Comparison of ENCODE assay signal across 8 mouse cellular contexts in genomic region chr7:127183828-127184227, GRCm38 (mm10). TPM values are rescaled to one million over a fixed set of nuclear protein-coding genes. Genes with fewer than 3 reads are reported as not detected.
DNase-seq lines count a peak whose midpoint lies in the region; ATAC-seq and TF ChIP-seq lines count a peak whose summit lies in the region.

No protein-coding gene starts in this region.

- TF ChIP-seq POLR2A in kidney, adult 2 months (IDR thresholded peaks at IDR 0.05; ENCODE audit: low read depth, low read length): no peak
- no peak for TF ChIP-seq POLR2A in CH12.LX (IDR thresholded peaks at IDR 0.05; ENCODE audit: low read depth, low read length)

- no peaks in the 10 kb centered on the region for H3K27me3 ChIP-seq in kidney, adult 2 months (replicated peaks; ENCODE audit: control insufficient read depth, insufficient read depth, low read length)
- H3K27me3 ChIP-seq in CH12.LX (replicated peaks): no peaks in the 10 kb centered on the region
- H3K27me3 ChIP-seq in hindbrain, embryonic 11.5 days (ENCODE audit: control insufficient read depth, insufficient read depth, low read length): no peaks in the 10 kb centered on the region
- no peaks in the 10 kb centered on the region for H3K27me3 ChIP-seq in hindbrain, embryonic 14.5 days (ENCODE audit: control insufficient read depth, insufficient read depth, low read length)

- no peak overlapping the region for H3K4me3 ChIP-seq in kidney, adult 2 months (ENCODE audit: insufficient read depth, low read depth, low read length)
- H3K4me3 ChIP-seq in CH12.LX (replicated peaks in 1 of 3; ENCODE audit: low read depth in 2 of 3, low read length in 2 of 3, poor library complexity in 1 of 3): no peak overlapping the region
- H3K4me3 ChIP-seq in hindbrain, embryonic 11.5 days (ENCODE audit: low read depth, low read length): no peak overlapping the region
- no peak overlapping the region for H3K4me3 ChIP-seq in hindbrain, embryonic 14.5 days (replicated peaks; ENCODE audit: low read length)

- TF ChIP-seq CTCF in kidney, adult 2 months (conservative IDR thresholded peaks at IDR 0.05; ENCODE audit: insufficient read depth, insufficient read length, low read depth, low read length): peak; percentile 66
- TF ChIP-seq CTCF in CH12.LX (conservative IDR thresholded peaks at IDR 0.05 in 1 of 2, IDR thresholded peaks at IDR 0.05 in 1 of 2; ENCODE audit: low read depth in 2 of 2, low read length in 2 of 2): peak in 1 of 2 experiments; percentile 56; a peak in 2 of 4 replicates

- peak; percentile 50; the same call in 1 of the 2 replicates for ATAC-seq in common myeloid progenitor, adult 5-6 weeks (replicated peaks; ENCODE audit: low read depth, poor library complexity, severe bottlenecking)
- peak; percentile 63 for ATAC-seq in megakaryocyte, adult 5-6 weeks (ENCODE audit: poor library complexity, severe bottlenecking)
- ATAC-seq in hindbrain, embryonic 11.5 days (ENCODE audit: low FRiP score): no peak
- no peak for ATAC-seq in hindbrain, embryonic 14.5 days (ENCODE audit: low FRiP score)

- in situ Hi-C loops in CH12.LX (cut with MboI; ENCODE audit: low pct_ligation_motif_present, low pct_unique_long_range_greater_than_20kb, low sequenced_read_pairs): no loop called here

- H3K36me3 ChIP-seq in kidney, adult 2 months (ENCODE audit: control insufficient read depth, insufficient read depth, low read length): no peaks in the 10 kb centered on the region
- peaks cover 34 to 79% of the 10 kb centered on the region in 2 experiments for H3K36me3 ChIP-seq in CH12.LX (replicated peaks in 1 of 2; ENCODE audit: control insufficient read depth in 1 of 2, insufficient read depth in 1 of 2, low read length in 1 of 2)
- no peaks in the 10 kb centered on the region for H3K36me3 ChIP-seq in hindbrain, embryonic 11.5 days (ENCODE audit: control insufficient read depth, insufficient read depth, low read length)
- H3K36me3 ChIP-seq in hindbrain, embryonic 14.5 days (replicated peaks; ENCODE audit: control insufficient read depth, insufficient read depth): no peaks in the 10 kb centered on the region

- 65% methylated on average over 6 of the region's 6 CpGs for WGBS in kidney, adult 2 months
- 80% methylated on average over 6 of the region's 6 CpGs for WGBS in hindbrain, embryonic 11.5 days
- WGBS in hindbrain, embryonic 14.5 days: 81% methylated on average over 6 of the region's 6 CpGs

- dilution Hi-C loops in CH12.LX (cut with MboI; ENCODE audit: extremely low pct_ligation_motif_present, extremely low pct_unique_long_range_greater_than_20kb, low sequenced_read_pairs): no loop called here

- H3K9ac ChIP-seq in CH12.LX (ENCODE audit: insufficient read depth, low read depth): no peak overlapping the region
- no peak overlapping the region for H3K9ac ChIP-seq in hindbrain, embryonic 11.5 days (ENCODE audit: low read depth, low read length)
- H3K9ac ChIP-seq in hindbrain, embryonic 14.5 days: no peak overlapping the region

- peaks cover 11% of the 10 kb centered on the region for H3K9me3 ChIP-seq in CH12.LX (replicated peaks; ENCODE audit: low read length)
- H3K9me3 ChIP-seq in hindbrain, embryonic 11.5 days (ENCODE audit: control insufficient read depth, low read length): no peaks in the 10 kb centered on the region
- H3K9me3 ChIP-seq in hindbrain, embryonic 14.5 days (ENCODE audit: control insufficient read depth, low read length): no peaks in the 10 kb centered on the region

- no peak for TF ChIP-seq EP300 in CH12.LX (IDR thresholded peaks at IDR 0.05; ENCODE audit: low read length)

- peak; percentile 50 for DNase-seq in kidney, adult 2 months
- no peak for DNase-seq in kidney, postnatal 10 days
- DNase-seq in CH12.LX (ENCODE audit: extremely low read depth): no peak
- DNase-seq in hindbrain, embryonic 11.5 days (ENCODE audit: low spot score): no peak
- no peak for DNase-seq in urinary bladder, adult 18-20 months (ENCODE audit: low spot score in 2 of 2)
- no peak for DNase-seq in hindbrain, embryonic 14.5 days (ENCODE audit: low spot score)

- no peaks in the 10 kb centered on the region; the same call in 1 of the 2 replicates for H3K79me2 ChIP-seq in CH12.LX (replicated peaks; ENCODE audit: control insufficient read depth, extremely low read depth, insufficient read depth, poor library complexity, severe bottlenecking)

- H3K4me2 ChIP-seq in CH12.LX (ENCODE audit: insufficient read depth, low read depth, poor library complexity, severe bottlenecking): no peak overlapping the region
- H3K4me2 ChIP-seq in hindbrain, embryonic 11.5 days (replicated peaks; ENCODE audit: low read depth, low read length): no peak overlapping the region
- H3K4me2 ChIP-seq in hindbrain, embryonic 14.5 days (replicated peaks): no peak overlapping the region

- H3K4me1 ChIP-seq in kidney, adult 2 months (ENCODE audit: control insufficient read depth, insufficient read depth, low read length): no peaks in the 10 kb centered on the region
- H3K4me1 ChIP-seq in CH12.LX (ENCODE audit: control insufficient read depth in 1 of 2, insufficient read depth in 2 of 2): peaks cover 21 to 65% of the 10 kb centered on the region in 2 experiments
- no peaks in the 10 kb centered on the region for H3K4me1 ChIP-seq in hindbrain, embryonic 11.5 days (replicated peaks; ENCODE audit: control insufficient read depth, insufficient read depth, low read length)
- H3K4me1 ChIP-seq in hindbrain, embryonic 14.5 days (replicated peaks; ENCODE audit: control insufficient read depth, insufficient read depth, low read length): no peaks in the 10 kb centered on the region

- H3K27ac ChIP-seq in kidney, adult 2 months (ENCODE audit: insufficient read depth, low read depth, low read length): no peak overlapping the region
- H3K27ac ChIP-seq in CH12.LX (ENCODE audit: insufficient read depth, low read depth): no peak overlapping the region
- no peak overlapping the region for H3K27ac ChIP-seq in hindbrain, embryonic 11.5 days (ENCODE audit: low read depth, low read length)
- H3K27ac ChIP-seq in hindbrain, embryonic 14.5 days: no peak overlapping the region

- TF ChIP-seq RAD21 in CH12.LX (IDR thresholded peaks at IDR 0.05; ENCODE audit: low read depth, low read length): peak; percentile 20

TF ChIP-seq in CH12.LX, 34 proteins besides CTCF, POLR2A, EP300 and RAD21 (continues in another document):
- no peak for TF ChIP-seq MAZ (IDR thresholded peaks at IDR 0.05; ENCODE audit: low read depth, low read length)
- TF ChIP-seq MYC (IDR thresholded peaks at IDR 0.05; ENCODE audit: low read depth, low read length): no peak
- TF ChIP-seq CHD2 (IDR thresholded peaks at IDR 0.05; ENCODE audit: low read length): no peak
- TF ChIP-seq CHD1 (IDR thresholded peaks at IDR 0.05; ENCODE audit: low read depth, low read length): no peak

RNA-seq across cellular contexts. Expression of gene Cd2bp2, which starts 12.0 kb away (rescaled TPM):
- polyA plus RNA-seq in kidney, adult 2 months (2012; rRNA removed): 26.9 and 33.6 TPM in 2 replicates
- total RNA-seq in CH12.LX (2012; rRNA removed) (66.8 and 78.5 TPM in 2 replicates), CH12.LX (2014; rRNA removed) (62.4 and 63.3 TPM in 2 replicates)
- 57.4 and 72.8 TPM in 2 replicates for polyA plus RNA-seq in CH12.LX (2012; ENCODE audit: insufficient read length, low read depth)
- 54.9 and 73.1 TPM in 2 replicates for total RNA-seq in common myeloid progenitor, adult 5-6 weeks (2017)
- 16.1 and 19.0 TPM in 2 replicates for total RNA-seq in megakaryocyte, adult 5-6 weeks (2015)
- total RNA-seq in megakaryocyte, adult 5-6 weeks (2017): 51.8 and 57.5 TPM in 2 replicates
- polyA plus RNA-seq in hindbrain, embryonic 11.5 days (2014; fragmentation: Nextera tagmentation; extraction: Ambion mirVana): 64.7 and 76.2 TPM in 2 replicates
- polyA plus RNA-seq in hindbrain, embryonic 14.5 days (2014; fragmentation: Nextera tagmentation; extraction: Ambion mirVana): 63.7 and 64.9 TPM in 2 replicates

RNA-seq across cellular contexts. Expression of gene Tbc1d10b, which starts 24.4 kb away (rescaled TPM):
- polyA plus RNA-seq in kidney, adult 2 months (2012; rRNA removed): 26.8 and 28.5 TPM in 2 replicates
- total RNA-seq in CH12.LX (2012; rRNA removed) (25.9 and 28.0 TPM in 2 replicates), CH12.LX (2014; rRNA removed) (17.9 and 18.2 TPM in 2 replicates)
- 25.6 and 26.6 TPM in 2 replicates for polyA plus RNA-seq in CH12.LX (2012; ENCODE audit: insufficient read length, low read depth)
- total RNA-seq in common myeloid progenitor, adult 5-6 weeks (2017): 24.7 and 29.1 TPM in 2 replicates
- total RNA-seq in megakaryocyte, adult 5-6 weeks (2015): 27.0 and 27.4 TPM in 2 replicates
- total RNA-seq in megakaryocyte, adult 5-6 weeks (2017): 59.8 and 74.2 TPM in 2 replicates
- polyA plus RNA-seq in hindbrain, embryonic 11.5 days (2014; fragmentation: Nextera tagmentation; extraction: Ambion mirVana): 18.7 and 19.1 TPM in 2 replicates
- 24.6 and 33.0 TPM in 2 replicates for polyA plus RNA-seq in hindbrain, embryonic 14.5 days (2014; fragmentation: Nextera tagmentation; extraction: Ambion mirVana)

RNA-seq across cellular contexts. Expression of gene Mylpf, which starts 24.9 kb away (rescaled TPM):
- 0.33 and 90.1 TPM in 2 replicates for polyA plus RNA-seq in kidney, adult 2 months (2012; rRNA removed)
- 3.0 and 4.2 TPM in 2 replicates for total RNA-seq in CH12.LX (2012; rRNA removed)
- 0.49 and 3.2 TPM in 2 replicates for total RNA-seq in CH12.LX (2014; rRNA removed)
- 4.1 and 5.2 TPM in 2 replicates for polyA plus RNA-seq in CH12.LX (2012; ENCODE audit: insufficient read length, low read depth)
- total RNA-seq in common myeloid progenitor, adult 5-6 weeks (2017): 10.6 and 35.3 TPM in 2 replicates
- 5.0 and 6.0 TPM in 2 replicates for total RNA-seq in megakaryocyte, adult 5-6 weeks (2015)
- 2.3 and 3.3 TPM in 2 replicates for total RNA-seq in megakaryocyte, adult 5-6 weeks (2017)
- 24.1 and 26.5 TPM in 2 replicates for polyA plus RNA-seq in hindbrain, embryonic 11.5 days (2014; fragmentation: Nextera tagmentation; extraction: Ambion mirVana)
- 2.2 and 2.8 TPM in 2 replicates for polyA plus RNA-seq in hindbrain, embryonic 14.5 days (2014; fragmentation: Nextera tagmentation; extraction: Ambion mirVana)

RNA-seq across cellular contexts. Expression of gene Spn, which starts 46.2 kb away (rescaled TPM):
- polyA plus RNA-seq in kidney, adult 2 months (2012; rRNA removed): 2.7 and 5.2 TPM in 2 replicates
- total RNA-seq in CH12.LX (2012; rRNA removed): 14.4 and 16.3 TPM in 2 replicates
- 2.4 and 2.6 TPM in 2 replicates for total RNA-seq in CH12.LX (2014; rRNA removed)
- 3.3 and 3.6 TPM in 2 replicates for polyA plus RNA-seq in CH12.LX (2012; ENCODE audit: insufficient read length, low read depth)
- 278 and 335 TPM in 2 replicates for total RNA-seq in common myeloid progenitor, adult 5-6 weeks (2017)
- total RNA-seq in megakaryocyte, adult 5-6 weeks (2015): 74.6 and 82.8 TPM in 2 replicates
- total RNA-seq in megakaryocyte, adult 5-6 weeks (2017): 241 and 246 TPM in 2 replicates
- polyA plus RNA-seq in hindbrain, embryonic 11.5 days (2014; fragmentation: Nextera tagmentation; extraction: Ambion mirVana): 0.07 and 0.08 TPM in 2 replicates
- polyA plus RNA-seq in hindbrain, embryonic 14.5 days (2014; fragmentation: Nextera tagmentation; extraction: Ambion mirVana): not detected in 2 replicates

RNA-seq across cellular contexts. Expression of gene Zfp553, which starts 49.0 kb away (rescaled TPM):
- polyA plus RNA-seq in kidney, adult 2 months (2012; rRNA removed): 7.9 and 9.6 TPM in 2 replicates
- total RNA-seq in CH12.LX (2012; rRNA removed) (17.4 and 18.8 TPM in 2 replicates), CH12.LX (2014; rRNA removed) (8.6 and 9.8 TPM in 2 replicates)
- polyA plus RNA-seq in CH12.LX (2012; ENCODE audit: insufficient read length, low read depth): 15.0 and 15.2 TPM in 2 replicates
- 20.8 and 29.9 TPM in 2 replicates for total RNA-seq in common myeloid progenitor, adult 5-6 weeks (2017)
- 2.9 and 3.1 TPM in 2 replicates for total RNA-seq in megakaryocyte, adult 5-6 weeks (2015)
- total RNA-seq in megakaryocyte, adult 5-6 weeks (2017): 5.9 and 9.7 TPM in 2 replicates
- 26.5 and 29.7 TPM in 2 replicates for polyA plus RNA-seq in hindbrain, embryonic 11.5 days (2014; fragmentation: Nextera tagmentation; extraction: Ambion mirVana)
- polyA plus RNA-seq in hindbrain, embryonic 14.5 days (2014; fragmentation: Nextera tagmentation; extraction: Ambion mirVana): 25.0 TPM in 2 replicates

Comparison
In these comparisons a context has a peak if more than half of its experiments do, and no peak if none do; other contexts are left out.
1. ATAC-seq: peak in common myeloid progenitor, adult 5-6 weeks (single experiment) and megakaryocyte, adult 5-6 weeks (single experiment); none in hindbrain, embryonic 11.5 days (single experiment) and hindbrain, embryonic 14.5 days (single experiment).